Mouse (Mus musculus): Measurements from ENCODE around the gene Znrf1.
"Not testable (repeated sequence)": the region's sequence is repeated elsewhere in the genome, so short reads cannot be mapped to it uniquely, and the experiment has no call there.

The Znrf1 gene

DNA sequence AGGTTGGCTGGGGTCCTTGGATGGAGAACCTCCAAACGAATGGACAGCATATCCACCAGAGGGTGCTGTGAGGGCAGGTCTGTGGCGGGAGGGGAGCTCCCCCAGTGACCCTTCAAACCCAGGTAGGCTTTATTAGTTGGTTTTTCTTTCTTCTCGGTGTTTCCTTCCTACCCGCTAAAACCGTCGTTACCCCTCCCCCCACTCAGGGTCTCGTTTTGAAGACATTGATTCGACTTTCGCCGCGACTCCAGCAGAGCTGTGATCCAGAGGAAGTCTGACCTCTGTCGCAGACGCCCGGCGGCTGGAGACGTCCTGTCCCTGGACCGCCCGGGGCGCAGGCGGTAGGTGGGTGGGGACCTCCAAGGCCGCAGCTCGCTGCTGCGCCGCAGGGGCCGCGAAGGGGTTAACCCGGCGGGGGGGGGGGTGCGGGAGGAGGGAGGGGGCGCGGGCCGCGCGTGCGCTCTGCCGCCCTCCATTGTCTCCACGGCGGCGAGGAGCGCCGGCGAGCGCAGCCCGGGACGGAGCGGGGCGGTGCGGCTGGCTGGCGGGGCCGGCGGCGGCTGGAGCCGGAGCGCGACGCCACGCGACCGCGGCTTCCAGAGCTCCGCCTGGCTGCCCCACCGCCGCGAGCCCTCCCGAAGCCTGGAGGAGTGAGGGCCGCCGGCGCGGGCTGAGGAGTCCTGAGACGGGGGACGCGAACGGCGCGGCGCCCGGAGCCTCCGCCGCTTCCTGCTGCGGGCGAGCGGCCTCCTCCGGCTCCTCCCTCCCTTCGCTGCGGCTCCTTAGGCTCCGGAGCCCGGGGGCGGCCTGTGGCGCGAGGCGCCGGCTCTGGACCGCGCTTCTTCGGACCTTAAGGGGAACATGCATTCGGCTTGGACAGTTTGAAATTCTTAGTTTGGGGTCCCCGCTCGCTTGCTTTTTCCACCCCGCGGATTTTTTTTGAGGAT, at the start of gene Znrf1:
Gene Znrf1 (plus strand): TSS at position 67 of the 947 bp plus-strand sequence.
- DNase-seq (ENCODE audit: extremely low read depth, insufficient read length, low spot score) = peak; percentile 88

DNA sequence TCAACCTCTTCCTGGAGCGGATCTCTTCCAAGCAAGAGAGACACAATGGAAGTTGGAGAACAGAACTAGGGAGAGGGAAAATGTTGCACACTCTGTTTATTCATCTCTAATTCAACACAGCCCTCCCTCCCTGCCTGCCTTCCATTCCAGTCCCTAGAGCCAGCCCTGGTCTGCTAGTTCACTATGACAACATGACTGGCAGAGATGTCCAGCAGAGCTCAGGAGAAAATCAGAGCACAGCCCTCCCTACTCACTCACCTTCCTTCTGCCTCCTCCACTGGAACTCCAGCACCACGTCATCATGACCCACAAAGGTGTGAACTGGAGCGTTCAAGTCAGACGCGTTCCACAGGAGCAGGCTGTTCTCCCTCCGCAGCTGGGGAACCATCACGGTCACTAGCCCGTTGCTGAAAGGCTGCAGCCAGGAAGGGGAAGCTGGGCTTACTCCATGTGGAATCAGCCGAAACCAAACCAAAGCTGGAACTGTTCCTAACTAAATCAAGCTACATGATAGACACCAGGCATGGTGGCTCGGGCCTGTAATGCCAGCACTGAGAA, 45.8 kb upstream of the Znrf1 start:
- DNase-seq (ENCODE audit: extremely low read depth, insufficient read length, low spot score) = no peak

DNA sequence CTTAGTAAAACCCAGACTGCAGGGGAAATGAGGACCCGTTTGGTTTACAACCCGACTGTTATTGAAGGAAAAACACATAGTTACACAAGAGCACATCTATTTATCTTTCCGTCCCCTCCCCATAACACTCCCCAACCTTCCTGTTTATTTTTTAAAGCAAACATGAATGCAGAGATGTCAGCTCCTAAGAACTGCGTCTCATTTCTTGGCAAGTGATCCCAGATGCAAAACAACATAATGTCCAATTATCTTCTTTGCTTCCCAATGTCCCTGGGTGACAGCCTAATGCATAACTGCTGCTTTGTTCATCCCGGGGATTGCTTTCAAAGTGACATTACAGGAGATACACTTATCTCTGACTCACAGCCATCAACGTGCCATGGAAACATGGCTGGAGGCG, 44.7 kb upstream of the Znrf1 start:
- no peak for DNase-seq (ENCODE audit: extremely low read depth, insufficient read length, low spot score)

DNA sequence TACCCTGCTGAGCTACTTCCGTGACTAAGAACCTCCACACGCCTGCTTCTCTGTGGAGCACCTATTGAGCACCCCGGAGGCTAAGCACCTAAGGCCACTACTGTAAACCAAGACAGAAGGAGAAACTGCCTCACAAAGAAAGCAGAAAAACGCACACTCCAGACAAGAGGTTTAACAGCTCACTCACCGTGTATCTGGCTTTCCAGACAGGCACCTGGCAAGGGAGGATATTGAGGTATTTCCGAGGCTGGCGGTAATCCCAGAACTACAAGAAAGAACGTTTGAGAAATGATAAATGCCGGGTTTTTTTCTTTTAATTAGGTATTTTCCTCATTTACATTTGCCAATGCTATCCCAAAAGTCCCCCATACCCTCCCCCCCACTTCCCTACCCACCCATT, 43.4 kb upstream of the Znrf1 start:
- DNase-seq (ENCODE audit: extremely low read depth, insufficient read length, low spot score) = no peak

DNA sequence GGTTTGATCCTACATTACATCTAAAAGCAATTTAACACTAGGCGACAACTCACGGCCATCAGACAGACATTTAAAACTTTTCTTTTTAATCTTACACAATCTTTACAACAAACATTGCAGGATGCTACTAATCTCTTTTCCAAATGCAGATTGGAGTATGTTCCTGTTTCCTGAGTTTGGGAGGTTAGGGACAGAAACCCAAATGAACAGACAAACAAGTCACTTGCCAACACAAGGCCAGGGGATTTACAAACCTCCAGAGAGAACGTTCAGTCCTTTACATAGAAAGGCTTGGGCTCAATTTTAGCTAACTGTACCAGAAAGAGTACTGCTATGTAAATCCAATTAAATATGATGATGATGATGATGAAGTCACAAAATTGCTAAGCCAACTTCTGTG, 42.7 kb upstream of the Znrf1 start:
- no peak for DNase-seq (ENCODE audit: extremely low read depth, insufficient read length, low spot score)

DNA sequence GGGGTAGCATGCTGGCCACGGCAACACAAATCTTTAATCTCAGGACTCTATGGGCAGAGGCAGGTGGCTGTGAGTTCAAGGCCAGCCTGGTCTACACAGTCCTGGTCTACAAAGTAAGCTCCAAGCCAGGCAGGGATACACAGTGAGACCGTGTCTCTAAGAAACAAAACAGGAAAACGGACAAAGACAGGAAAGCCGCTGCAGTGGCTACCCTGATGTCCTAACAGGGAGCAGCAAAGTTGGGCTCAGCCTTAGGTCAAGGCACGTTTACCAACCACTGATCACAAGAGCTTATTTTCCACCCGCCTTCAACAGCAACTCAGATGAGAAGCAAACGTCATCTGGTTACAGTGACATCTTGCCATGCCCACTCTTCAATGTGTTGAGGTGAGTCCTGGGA, 39.6 kb upstream of the Znrf1 start:
- no peak for DNase-seq (ENCODE audit: extremely low read depth, insufficient read length, low spot score)

DNA sequence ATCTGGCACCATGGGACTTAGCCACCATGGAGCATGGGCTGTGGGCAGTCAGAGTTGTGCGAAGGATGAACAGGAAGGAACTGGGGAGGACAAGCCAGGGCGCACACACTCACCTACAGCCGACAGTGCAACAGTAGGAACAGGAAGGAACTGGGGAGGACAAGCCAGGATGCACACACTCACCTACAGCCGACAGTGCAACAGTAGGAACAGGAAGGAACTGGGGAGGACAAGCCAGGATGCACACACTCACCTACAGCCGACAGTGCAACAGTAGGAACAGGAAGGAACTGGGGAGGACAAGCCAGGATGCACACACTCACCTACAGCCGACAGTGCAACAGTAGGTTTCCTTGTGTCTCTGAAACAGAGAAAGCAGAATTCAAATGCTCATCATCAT, 37.6 kb upstream of the Znrf1 start:
- not testable (repeated sequence) for DNase-seq (ENCODE audit: extremely low read depth, insufficient read length, low spot score)

DNA sequence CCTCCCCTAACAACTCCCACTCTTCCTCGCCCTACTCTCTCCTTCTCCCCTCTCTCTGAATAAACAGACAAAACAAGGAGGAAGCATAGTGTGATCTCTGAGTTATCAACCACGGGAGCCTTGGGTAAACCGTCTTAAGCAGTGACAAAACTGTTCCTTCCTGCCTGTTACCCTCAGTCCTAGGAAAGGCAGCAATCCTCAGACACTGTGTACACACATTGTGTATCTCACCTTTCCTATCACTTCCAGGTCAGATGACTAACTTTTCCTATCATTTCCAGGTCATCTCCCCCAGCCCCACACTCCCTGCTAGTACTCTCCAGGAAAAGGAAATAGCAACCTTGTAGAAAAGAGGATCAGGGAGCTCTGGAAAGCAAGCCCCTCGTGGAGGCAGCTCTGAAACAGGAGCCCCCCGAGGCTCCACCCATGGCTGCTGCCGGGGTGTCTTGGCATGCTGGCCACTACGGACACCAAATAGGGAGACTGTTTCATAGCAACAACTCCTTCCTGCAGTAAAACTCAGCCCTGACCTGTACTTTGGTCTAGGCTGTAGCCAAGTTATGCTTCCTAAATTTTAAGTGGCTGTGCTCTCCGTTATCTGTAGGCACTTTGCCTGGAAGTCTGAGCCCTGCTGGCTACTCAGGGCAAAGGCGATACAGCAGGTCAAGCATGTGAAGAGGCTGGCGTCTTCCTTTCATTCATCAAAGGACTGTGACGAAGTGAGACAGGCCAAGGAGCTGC, 34.0 kb upstream of the Znrf1 start:
- no peak for DNase-seq (ENCODE audit: extremely low read depth, insufficient read length, low spot score)

DNA sequence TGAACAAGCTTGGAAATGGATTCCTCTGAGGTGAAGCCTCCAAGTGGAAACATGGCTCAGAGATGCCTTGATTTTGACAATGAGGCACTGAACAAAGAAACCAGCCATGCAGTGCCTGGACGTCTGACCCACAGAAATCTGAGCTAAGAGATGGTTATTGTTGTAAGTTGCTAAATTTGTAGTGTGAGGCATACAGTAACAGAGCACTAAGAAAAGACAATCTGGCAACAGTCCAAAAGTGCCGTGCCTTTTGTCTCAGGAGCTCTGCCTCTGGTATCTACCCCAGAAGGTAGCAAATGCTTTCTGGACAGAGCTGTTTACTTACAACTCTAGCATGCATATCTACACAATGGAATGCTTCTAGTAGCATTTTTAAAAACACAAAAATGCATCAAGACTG, 27.3 kb upstream of the Znrf1 start:
- no peak for DNase-seq (ENCODE audit: extremely low read depth, insufficient read length, low spot score)

DNA sequence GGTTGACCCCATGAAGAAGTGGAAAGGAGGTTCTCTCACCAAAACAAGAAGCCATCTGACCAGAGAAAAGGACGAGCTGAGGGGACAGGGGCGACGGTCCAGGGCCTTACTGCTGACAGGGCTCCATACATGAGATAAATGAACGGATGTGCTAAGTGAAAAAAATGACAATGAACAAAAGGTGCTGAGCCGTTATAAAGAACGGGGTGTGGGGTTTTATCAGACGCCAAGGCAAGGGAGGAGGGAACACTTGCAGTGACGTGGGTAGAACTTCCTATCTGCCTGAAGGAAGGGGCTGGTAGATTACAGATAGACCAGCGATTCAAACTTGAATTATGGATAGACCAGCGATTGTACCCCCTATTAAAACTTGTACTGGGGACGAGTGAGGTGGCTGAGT, 26.6 kb upstream of the Znrf1 start:
- no peak for DNase-seq (ENCODE audit: extremely low read depth, insufficient read length, low spot score)

DNA sequence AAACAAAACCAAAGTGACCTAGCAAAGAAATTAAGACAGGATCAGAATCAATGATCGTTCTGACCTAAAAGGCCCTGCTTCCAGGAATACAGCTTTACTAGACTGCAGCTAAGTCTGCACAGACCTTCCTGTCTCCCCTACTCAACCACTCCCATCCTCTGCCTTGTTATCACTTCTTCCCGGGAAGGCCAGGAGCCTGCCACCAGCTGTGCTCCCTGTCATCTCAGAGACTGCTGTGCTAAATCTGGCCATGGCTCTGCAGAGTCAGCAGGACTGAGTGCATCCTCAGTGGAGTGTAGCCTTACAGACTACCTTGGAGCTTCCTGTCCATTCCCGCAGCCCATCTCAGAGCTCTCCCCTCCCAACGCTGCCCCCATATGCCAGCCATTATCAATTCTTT, 25.5 kb upstream of the Znrf1 start:
- no peak for DNase-seq (ENCODE audit: extremely low read depth, insufficient read length, low spot score)

DNA sequence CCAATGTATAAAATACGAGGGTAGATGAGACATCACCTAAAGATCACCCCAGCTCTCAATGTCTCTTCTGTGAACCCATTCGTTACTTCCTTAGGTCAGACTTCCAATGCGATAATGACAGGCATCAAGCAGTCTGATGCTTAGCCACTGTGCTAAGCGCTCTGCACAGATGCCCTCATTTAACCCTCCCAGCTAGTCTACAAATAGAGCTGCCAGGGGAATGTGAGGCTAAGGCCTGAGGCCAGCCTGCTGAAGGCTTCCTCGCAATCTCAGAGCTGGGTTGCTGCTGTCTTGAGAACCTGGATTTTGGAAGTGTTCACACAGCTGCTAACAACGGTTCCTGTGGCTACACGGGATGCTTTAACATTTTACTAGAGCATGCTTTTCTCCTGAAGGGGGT, 23.0 kb upstream of the Znrf1 start:
- DNase-seq (ENCODE audit: extremely low read depth, insufficient read length, low spot score) = no peak

DNA sequence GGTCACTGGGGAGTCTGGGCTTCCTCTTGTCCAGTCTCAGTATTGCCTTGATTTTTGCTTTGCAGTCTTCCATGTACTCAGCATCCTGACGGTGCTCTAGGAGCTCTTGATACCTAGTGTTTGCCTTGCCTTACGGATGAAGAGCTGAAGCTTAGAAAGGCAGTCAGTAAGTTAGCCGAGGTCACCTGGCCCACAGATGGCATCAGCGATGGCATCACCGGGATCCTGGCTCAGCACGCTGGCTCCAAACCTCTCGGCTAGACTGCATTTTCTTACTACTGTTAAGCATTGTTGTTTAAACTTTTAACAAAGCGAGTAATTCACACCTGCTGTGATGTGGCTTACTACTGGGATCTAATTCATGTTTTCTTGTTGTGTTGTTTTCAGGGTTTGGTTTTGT, 22.5 kb upstream of the Znrf1 start:
- no peak for DNase-seq (ENCODE audit: extremely low read depth, insufficient read length, low spot score)

DNA sequence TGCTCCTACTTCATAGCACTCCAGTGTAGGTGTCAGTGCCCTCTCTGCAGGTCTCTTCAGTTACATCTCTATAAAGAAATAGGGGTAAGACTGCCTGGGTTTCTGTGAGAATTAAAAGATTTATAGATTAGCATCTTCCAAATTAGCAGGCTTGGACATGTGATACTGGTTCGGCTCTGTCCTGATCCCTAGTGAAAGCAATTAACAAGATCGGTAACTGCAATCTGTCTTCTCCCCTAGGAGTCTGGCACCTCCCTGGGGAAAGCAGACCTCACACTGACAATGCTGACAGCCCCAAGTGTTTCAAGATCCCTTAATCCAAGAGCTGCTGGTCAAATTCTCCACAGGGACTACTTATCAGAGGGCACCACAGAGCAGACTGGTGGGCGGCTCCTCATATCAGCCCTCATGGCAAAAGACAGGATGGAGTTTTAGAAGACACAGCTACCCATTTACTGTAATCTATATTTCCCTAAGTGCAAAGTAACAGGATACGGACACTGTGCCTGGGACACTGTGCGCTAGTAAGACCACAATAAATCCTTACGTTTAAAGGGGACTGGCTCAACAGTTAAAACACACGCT, 19.4 kb upstream of the Znrf1 start:
- DNase-seq (ENCODE audit: extremely low read depth, insufficient read length, low spot score) = no peak

DNA sequence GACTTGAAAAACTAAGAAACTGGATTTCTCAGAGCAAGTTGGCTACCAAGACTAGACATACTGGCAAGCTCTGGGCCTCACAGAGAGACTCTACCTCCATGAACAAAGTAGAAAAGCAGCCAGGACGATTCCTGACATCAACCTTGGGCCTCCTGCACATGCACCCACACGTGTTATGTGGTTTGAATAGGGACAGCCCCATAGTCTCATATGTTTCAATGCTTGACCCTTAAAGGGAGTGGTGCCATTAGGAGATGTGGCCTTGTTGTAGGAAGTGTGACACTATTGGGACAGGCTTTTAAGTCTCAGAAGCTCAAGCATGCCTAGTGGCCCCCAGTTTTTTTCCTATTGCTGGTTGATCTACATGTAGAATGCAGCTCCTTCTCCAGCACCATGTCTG, 18.4 kb upstream of the Znrf1 start:
- DNase-seq (ENCODE audit: extremely low read depth, insufficient read length, low spot score) = no peak

DNA sequence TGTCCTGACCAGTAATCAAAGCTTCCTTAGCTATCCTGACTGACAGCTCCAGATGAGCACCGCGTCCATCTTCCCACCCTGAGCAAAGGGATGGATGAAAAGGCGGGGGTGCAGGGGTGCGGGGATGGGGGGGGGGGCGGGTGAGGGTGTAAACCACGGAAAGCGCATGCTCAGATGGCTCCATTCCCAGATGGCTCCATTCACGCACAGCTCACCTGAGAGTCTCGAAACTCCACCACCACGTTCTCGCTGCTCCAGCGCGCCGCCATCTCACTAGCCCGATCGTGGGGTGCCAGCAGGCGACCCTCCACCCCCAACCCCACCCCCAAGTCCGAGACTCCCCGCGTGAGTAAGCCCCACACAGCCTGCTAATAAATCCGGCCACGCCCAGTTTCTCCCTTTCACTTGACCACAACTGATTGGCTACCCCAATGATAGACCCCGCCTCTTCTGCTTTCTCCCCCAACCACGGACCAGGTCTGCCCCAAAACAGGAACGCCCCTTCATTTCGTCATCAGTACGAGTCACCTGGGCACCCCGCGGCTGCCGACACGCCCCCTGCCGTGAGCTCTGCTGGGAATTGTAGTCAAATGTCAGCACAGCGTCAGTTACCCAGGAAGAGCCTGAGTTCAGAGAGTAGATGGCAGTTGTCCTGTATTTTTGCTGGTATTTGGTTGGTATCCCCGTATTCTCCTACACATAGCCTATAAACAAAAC, 14.0 kb upstream of the Znrf1 start, which contains the start of gene Wdr59:
Gene Wdr59 (minus strand): TSS at position 380 of the 717 bp plus-strand sequence.
- DNase-seq (ENCODE audit: extremely low read depth, insufficient read length, low spot score) = peak; percentile 96

DNA sequence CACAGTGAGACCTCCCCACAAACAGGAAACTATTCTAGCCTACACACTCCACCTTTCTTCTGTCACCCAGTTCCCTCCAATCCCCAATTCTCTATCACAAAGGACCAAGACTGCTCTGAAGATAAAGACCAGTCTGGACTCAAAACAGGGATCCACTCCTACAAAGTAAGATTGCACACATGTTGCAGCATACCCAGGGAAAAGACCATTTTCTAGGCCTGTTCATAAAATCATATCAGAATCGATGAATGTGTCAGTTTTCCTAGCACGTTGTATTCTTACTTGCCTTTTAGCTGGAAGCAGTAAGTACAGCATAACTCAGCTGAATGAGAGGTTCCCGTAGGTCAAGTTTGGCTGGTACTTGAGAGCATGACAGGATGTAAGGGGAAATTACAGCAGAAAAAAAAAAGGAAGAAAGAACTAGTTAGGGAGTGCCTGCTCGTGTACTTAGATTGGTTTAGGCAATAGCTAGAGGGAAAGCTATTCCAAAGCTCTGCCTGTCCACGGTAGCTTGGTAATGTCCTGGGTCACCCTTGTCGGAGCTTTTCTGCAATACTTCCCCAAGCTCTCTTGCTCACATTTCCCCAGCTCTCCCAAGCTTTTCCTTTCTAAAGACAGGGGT, 9.4 kb upstream of the Znrf1 start:
- DNase-seq (ENCODE audit: extremely low read depth, insufficient read length, low spot score) = no peak

DNA sequence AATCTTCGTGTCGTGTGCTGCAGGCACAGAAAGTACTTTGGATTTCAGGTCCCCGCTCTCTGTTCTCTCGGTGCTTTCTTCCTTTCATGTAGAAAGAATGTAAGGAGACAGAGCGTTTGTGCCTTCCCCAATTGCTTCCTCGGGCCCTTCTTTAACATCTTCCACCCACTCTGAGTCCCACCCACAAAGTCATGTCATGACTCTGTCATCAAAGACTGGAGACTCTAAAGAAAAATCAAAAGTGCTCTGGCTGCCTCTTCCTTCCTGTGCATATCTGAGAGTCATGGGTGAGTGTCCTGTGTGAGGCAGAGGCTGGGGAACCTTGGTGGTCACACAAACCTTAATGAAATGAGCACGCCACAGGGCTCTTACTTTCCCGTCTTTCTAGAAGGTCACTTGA, 8.7 kb upstream of the Znrf1 start:
- no peak for DNase-seq (ENCODE audit: extremely low read depth, insufficient read length, low spot score)

DNA sequence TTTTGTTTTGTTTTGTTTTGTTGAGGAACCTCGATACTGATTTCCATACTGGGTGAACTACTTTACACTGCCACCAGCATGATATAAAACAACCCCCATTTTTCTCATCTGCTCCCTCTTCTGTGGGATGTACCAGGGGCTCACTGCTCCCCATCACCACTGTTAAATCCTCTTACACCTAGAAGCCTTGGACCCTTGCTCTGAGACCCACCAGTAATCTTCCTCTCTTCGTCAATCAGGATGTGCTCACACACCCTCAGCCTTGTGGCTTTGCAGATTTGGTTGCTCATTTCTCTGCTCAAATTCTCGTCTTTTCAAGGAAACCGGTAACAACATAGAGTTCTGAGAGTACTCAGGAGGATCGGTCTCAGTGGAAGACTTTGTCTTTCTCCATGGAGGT, 7.8 kb upstream of the Znrf1 start:
- no peak for DNase-seq (ENCODE audit: extremely low read depth, insufficient read length, low spot score)

DNA sequence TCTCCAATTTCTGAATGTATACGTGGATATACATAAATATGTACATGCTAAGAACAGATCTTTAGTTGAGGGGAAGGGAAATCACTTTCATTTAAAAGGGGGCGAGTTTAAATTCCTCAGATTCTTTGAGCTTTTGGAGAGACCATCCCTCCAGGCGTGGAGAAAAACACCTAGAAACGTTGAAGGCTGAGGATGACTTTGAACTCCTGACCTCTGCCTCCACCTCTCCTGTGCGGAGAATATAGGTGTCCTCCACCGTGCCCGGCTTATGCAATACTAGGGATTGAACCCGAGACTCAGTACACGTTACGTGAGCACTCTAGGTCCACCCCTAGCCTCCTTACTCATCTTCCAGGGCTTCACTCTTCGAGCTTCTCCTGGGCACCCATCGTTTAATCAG, 4.7 kb upstream of the Znrf1 start:
- DNase-seq (ENCODE audit: extremely low read depth, insufficient read length, low spot score) = no peak
